ENCODE assay signal across 35 mouse cellular contexts in the genomic region with DNA sequence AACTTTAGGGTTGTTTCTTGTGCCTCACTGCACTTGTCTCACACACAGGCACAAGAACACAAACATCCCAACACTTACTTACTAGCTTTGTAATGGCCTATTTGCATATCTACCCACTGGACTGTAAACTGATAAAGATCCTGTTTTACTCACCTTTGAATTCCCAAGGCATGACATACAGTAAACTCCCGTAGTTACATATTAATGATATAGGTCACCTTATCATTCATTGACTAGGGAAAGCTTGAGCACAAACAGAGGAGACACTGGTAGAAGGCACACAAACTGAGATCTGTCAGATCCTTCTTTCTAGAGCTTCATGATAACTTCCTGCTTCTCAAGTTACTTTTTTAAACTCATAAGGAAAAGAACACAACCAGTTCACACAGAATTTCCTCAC. TPM values are rescaled to one million over a fixed set of nuclear protein-coding genes. Genes with fewer than 3 reads are reported as not detected.
A peak's percentile ranks its signal among the peaks of the same experiment; 100 is the strongest.
DNase-seq lines count a peak whose midpoint lies in the region; ATAC-seq and TF ChIP-seq lines count a peak whose summit lies in the region.
"Had no signal": no experiment of that assay in that cellular context is flagged by ENCODE, and none has a peak within 500 bp of the region (broad histone marks: within the 10 kb centered on the region; RNA-seq: fewer than 3 reads in every experiment).

No protein-coding gene starts in this region.

- WGBS in kidney, embryonic 15.5 days: 58% methylated on average over 1 of the region's 1 CpGs
- WGBS in kidney, adult 2 months: 19% methylated on average over 1 of the region's 1 CpGs
- WGBS in stomach, embryonic 16.5 days: 58% methylated on average over 1 of the region's 1 CpGs
- WGBS in stomach, postnatal 0 days: 62% methylated on average over 1 of the region's 1 CpGs
- 58% methylated on average over 1 of the region's 1 CpGs for WGBS in liver, embryonic 15.5 days (ENCODE audit: insufficient replicate concordance)
- 96% methylated on average over 1 of the region's 1 CpGs for WGBS in hindbrain, embryonic 11.5 days

- no peak for DNase-seq in kidney, adult 2 months
- DNase-seq in stomach, postnatal 0 days (ENCODE audit: low spot score): no peak
- no peak for DNase-seq in left cerebral cortex, postnatal 10 days (ENCODE audit: extremely low spot score in 1 of 2, low spot score in 2 of 2)
- no peak for DNase-seq in hindbrain, embryonic 11.5 days (ENCODE audit: low spot score)
- DNase-seq: adrenal gland, postnatal 14 days; cerebellum, adult 11 months; cerebellum, adult 9-10 months; embryo, embryonic 11 days; gastrocnemius, adult 2 months; gastrocnemius, postnatal 36 days; heart, adult 2 months; kidney, postnatal 4 days; lung, adult 18-20 months; lung, postnatal 4 days; right cerebral cortex, adult 18-20 months had no signal

- H3K4me1 ChIP-seq in kidney, embryonic 15.5 days: peaks cover 33% of the 10 kb centered on the region
- H3K4me1 ChIP-seq in kidney, adult 2 months (ENCODE audit: control insufficient read depth, insufficient read depth, low read length): peaks cover 2% of the 10 kb centered on the region; the same call in 1 of the 2 replicates
- peaks cover 14% of the 10 kb centered on the region for H3K4me1 ChIP-seq in stomach, embryonic 16.5 days (ENCODE audit: control insufficient read depth, insufficient read depth, low read length)
- peaks cover 7% of the 10 kb centered on the region; the same call in 1 of the 2 replicates for H3K4me1 ChIP-seq in stomach, postnatal 0 days (replicated peaks; ENCODE audit: control insufficient read depth, insufficient read depth)
- H3K4me1 ChIP-seq in liver, embryonic 15.5 days (replicated peaks): peaks cover 49% of the 10 kb centered on the region
- peaks cover 4% of the 10 kb centered on the region; the same call in 1 of the 2 replicates for H3K4me1 ChIP-seq in hindbrain, embryonic 11.5 days (replicated peaks; ENCODE audit: control insufficient read depth, insufficient read depth, low read length)

- no peak for TF ChIP-seq POLR2A in kidney, adult 2 months (IDR thresholded peaks at IDR 0.05; ENCODE audit: low read depth, low read length)

- no peak for TF ChIP-seq EP300 in stomach, postnatal 0 days (optimal IDR thresholded peaks at IDR 0.05)

- no peak overlapping the region for H3K4me3 ChIP-seq in kidney, embryonic 15.5 days (replicated peaks)
- H3K4me3 ChIP-seq in kidney, adult 2 months (ENCODE audit: insufficient read depth, low read depth, low read length): no peak overlapping the region
- no peak overlapping the region for H3K4me3 ChIP-seq in stomach, embryonic 16.5 days (replicated peaks; ENCODE audit: low read length)
- H3K4me3 ChIP-seq in stomach, postnatal 0 days (ENCODE audit: low read depth, low read length): no peak overlapping the region
- no peak overlapping the region for H3K4me3 ChIP-seq in liver, embryonic 15.5 days (replicated peaks)
- no peak overlapping the region for H3K4me3 ChIP-seq in hindbrain, embryonic 11.5 days (ENCODE audit: low read depth, low read length)
- H3K4me3 ChIP-seq: embryonic facial prominence, embryonic 12.5 days; gastrocnemius, adult 2 months; heart, adult 2 months; heart, embryonic 12.5 days; hindbrain, embryonic 15.5 days; megakaryocyte, embryonic 14.5 days; midbrain, embryonic 12.5 days; myocyte; neural tube, embryonic 12.5 days had no signal

- H3K9ac ChIP-seq in kidney, embryonic 15.5 days: no peak overlapping the region
- no peak overlapping the region for H3K9ac ChIP-seq in stomach, embryonic 16.5 days (ENCODE audit: low read length)
- no peak overlapping the region for H3K9ac ChIP-seq in stomach, postnatal 0 days (ENCODE audit: low read length)
- no peak overlapping the region for H3K9ac ChIP-seq in liver, embryonic 15.5 days
- H3K9ac ChIP-seq in hindbrain, embryonic 11.5 days (ENCODE audit: low read depth, low read length): no peak overlapping the region
- H3K9ac ChIP-seq: embryonic facial prominence, embryonic 12.5 days; heart, embryonic 12.5 days; hindbrain, embryonic 15.5 days; midbrain, embryonic 12.5 days; neural tube, embryonic 12.5 days had no signal

- peak overlapping the region; percentile 34; the same call in 1 of the 2 replicates for H3K27ac ChIP-seq in kidney, embryonic 15.5 days
- H3K27ac ChIP-seq in kidney, adult 2 months (ENCODE audit: insufficient read depth, low read depth, low read length): no peak overlapping the region
- H3K27ac ChIP-seq in stomach, embryonic 16.5 days (ENCODE audit: low read length): 0 out of 2 replicates have a peak overlapping the region, but pooled peaks have one; percentile 5
- H3K27ac ChIP-seq in stomach, postnatal 0 days (replicated peaks): no peak overlapping the region
- H3K27ac ChIP-seq in liver, embryonic 15.5 days (replicated peaks): no peak overlapping the region; the same call in 1 of the 2 replicates
- H3K27ac ChIP-seq in hindbrain, embryonic 11.5 days (ENCODE audit: low read depth, low read length): no peak overlapping the region
- H3K27ac ChIP-seq: embryonic facial prominence, embryonic 12.5 days; gastrocnemius, adult 2 months; heart, adult 2 months; hindbrain, embryonic 15.5 days; midbrain, embryonic 12.5 days; neural tube, embryonic 12.5 days had no signal

- TF ChIP-seq CTCF in kidney, adult 2 months (conservative IDR thresholded peaks at IDR 0.05; ENCODE audit: insufficient read depth, insufficient read length, low read depth, low read length): no peak
- TF ChIP-seq CTCF in stomach, postnatal 0 days (IDR thresholded peaks at IDR 0.05; ENCODE audit: low read depth): no peak

- H3K9me3 ChIP-seq in kidney, embryonic 15.5 days (replicated peaks): no peaks in the 10 kb centered on the region
- no peaks in the 10 kb centered on the region for H3K9me3 ChIP-seq in stomach, embryonic 16.5 days (replicated peaks; ENCODE audit: control insufficient read depth, low read length)
- no peaks in the 10 kb centered on the region for H3K9me3 ChIP-seq in stomach, postnatal 0 days (ENCODE audit: control insufficient read depth, low read length)
- H3K9me3 ChIP-seq in liver, embryonic 15.5 days (replicated peaks): no peaks in the 10 kb centered on the region
- H3K9me3 ChIP-seq in hindbrain, embryonic 11.5 days (ENCODE audit: control insufficient read depth, low read length): no peaks in the 10 kb centered on the region
- H3K9me3 ChIP-seq: embryonic facial prominence, embryonic 12.5 days; heart, embryonic 12.5 days; hindbrain, embryonic 15.5 days; megakaryocyte, embryonic 14.5 days; midbrain, embryonic 12.5 days; neural tube, embryonic 12.5 days had no signal

- no peaks in the 10 kb centered on the region for H3K27me3 ChIP-seq in kidney, embryonic 15.5 days
- H3K27me3 ChIP-seq in kidney, adult 2 months (replicated peaks; ENCODE audit: control insufficient read depth, insufficient read depth, low read length): no peaks in the 10 kb centered on the region
- H3K27me3 ChIP-seq in stomach, embryonic 16.5 days (ENCODE audit: control insufficient read depth, insufficient read depth, low read length): no peaks in the 10 kb centered on the region
- no peaks in the 10 kb centered on the region for H3K27me3 ChIP-seq in stomach, postnatal 0 days (ENCODE audit: control insufficient read depth, insufficient read depth, low read length)
- no peaks in the 10 kb centered on the region for H3K27me3 ChIP-seq in liver, embryonic 15.5 days
- no peaks in the 10 kb centered on the region for H3K27me3 ChIP-seq in hindbrain, embryonic 11.5 days (ENCODE audit: control insufficient read depth, insufficient read depth, low read length)
- H3K27me3 ChIP-seq: embryonic facial prominence, embryonic 12.5 days; heart, embryonic 12.5 days; hindbrain, embryonic 15.5 days; megakaryocyte, embryonic 14.5 days; midbrain, embryonic 12.5 days; neural tube, embryonic 12.5 days had no signal

- H3K4me2 ChIP-seq in kidney, embryonic 15.5 days: 0 out of 2 replicates have a peak overlapping the region, but pooled peaks have one; percentile 2
- H3K4me2 ChIP-seq in stomach, embryonic 16.5 days (ENCODE audit: low read depth, low read length): no peak overlapping the region
- no peak overlapping the region for H3K4me2 ChIP-seq in stomach, postnatal 0 days (replicated peaks; ENCODE audit: low read depth)
- peak overlapping the region; percentile 16 for H3K4me2 ChIP-seq in liver, embryonic 15.5 days
- no peak overlapping the region for H3K4me2 ChIP-seq in hindbrain, embryonic 11.5 days (replicated peaks; ENCODE audit: low read depth, low read length)
- H3K4me2 ChIP-seq: embryonic facial prominence, embryonic 12.5 days; heart, embryonic 12.5 days; hindbrain, embryonic 15.5 days; midbrain, embryonic 12.5 days; neural tube, embryonic 12.5 days had no signal

- H3K36me3 ChIP-seq in kidney, embryonic 15.5 days: peaks cover 27% of the 10 kb centered on the region
- H3K36me3 ChIP-seq in kidney, adult 2 months (ENCODE audit: control insufficient read depth, insufficient read depth, low read length): no peaks in the 10 kb centered on the region
- no peaks in the 10 kb centered on the region for H3K36me3 ChIP-seq in stomach, embryonic 16.5 days (ENCODE audit: control insufficient read depth, insufficient read depth, low read length)
- H3K36me3 ChIP-seq in stomach, postnatal 0 days (ENCODE audit: control insufficient read depth, insufficient read depth, low read length): no peaks in the 10 kb centered on the region
- H3K36me3 ChIP-seq in liver, embryonic 15.5 days (replicated peaks): peaks cover 19% of the 10 kb centered on the region
- no peaks in the 10 kb centered on the region for H3K36me3 ChIP-seq in hindbrain, embryonic 11.5 days (ENCODE audit: control insufficient read depth, insufficient read depth, low read length)
- H3K36me3 ChIP-seq: hindbrain, embryonic 15.5 days had no signal

- no peak for ATAC-seq in kidney, embryonic 15.5 days (replicated peaks; ENCODE audit: low FRiP score)
- no peak for ATAC-seq in stomach, embryonic 16.5 days (ENCODE audit: insufficient read depth, low FRiP score)
- no peak for ATAC-seq in stomach, postnatal 0 days (ENCODE audit: low FRiP score, low TSS enrichment)
- ATAC-seq in liver, embryonic 15.5 days (ENCODE audit: insufficient read depth): no peak
- ATAC-seq in hindbrain, embryonic 11.5 days (ENCODE audit: low FRiP score): no peak
- ATAC-seq: forebrain, embryonic 14.5 days; inflammation-experienced regulatory T-cells, adult 6 months; lung, postnatal 0 days had no signal

- intact Hi-C loops in left cerebral cortex, postnatal 10 days (cut with DNase I): no loop called here

RNA-seq across cellular contexts. Expression of gene Rnf121, which starts 3.1 kb away (rescaled TPM):
- polyA plus RNA-seq in kidney, embryonic 15.5 days (2015; fragmentation: Nextera tagmentation; extraction: Ambion mirVana): 28.3 and 28.4 TPM in 2 replicates
- 42.7 and 43.8 TPM in 2 replicates for polyA plus RNA-seq in kidney, adult 2 months (2012; rRNA removed)
- 27.0 and 31.7 TPM in 2 replicates for polyA plus RNA-seq in stomach, embryonic 16.5 days (2015; fragmentation: Nextera tagmentation; extraction: Ambion mirVana)
- 18.0 and 18.7 TPM in 2 replicates for polyA plus RNA-seq in stomach, postnatal 0 days (2015; fragmentation: Nextera tagmentation; extraction: Ambion mirVana)
- 11.5 and 14.4 TPM in 2 replicates for polyA plus RNA-seq in liver, embryonic 15.5 days (2015; fragmentation: Nextera tagmentation; extraction: Ambion mirVana)
- total RNA-seq in left cerebral cortex, postnatal 10 days (2021): 10 to 100 TPM; 39.1 to 44.4 TPM
- 27.1 and 29.8 TPM in 2 replicates for polyA plus RNA-seq in hindbrain, embryonic 11.5 days (2014; fragmentation: Nextera tagmentation; extraction: Ambion mirVana)

RNA-seq across cellular contexts. Expression of gene Xndc1, which starts 3.1 kb away (rescaled TPM):
- 33.9 and 39.0 TPM in 2 replicates for polyA plus RNA-seq in kidney, embryonic 15.5 days (2015; fragmentation: Nextera tagmentation; extraction: Ambion mirVana)
- 12.3 and 13.2 TPM in 2 replicates for polyA plus RNA-seq in kidney, adult 2 months (2012; rRNA removed)
- 28.2 and 28.9 TPM in 2 replicates for polyA plus RNA-seq in stomach, embryonic 16.5 days (2015; fragmentation: Nextera tagmentation; extraction: Ambion mirVana)
- polyA plus RNA-seq in stomach, postnatal 0 days (2015; fragmentation: Nextera tagmentation; extraction: Ambion mirVana): 7.8 and 8.9 TPM in 2 replicates
- 11.4 and 13.3 TPM in 2 replicates for polyA plus RNA-seq in liver, embryonic 15.5 days (2015; fragmentation: Nextera tagmentation; extraction: Ambion mirVana)
- total RNA-seq in left cerebral cortex, postnatal 10 days (2021): 10 to 100 TPM; 24.6 to 25.0 TPM
- polyA plus RNA-seq in hindbrain, embryonic 11.5 days (2014; fragmentation: Nextera tagmentation; extraction: Ambion mirVana): 19.5 and 23.3 TPM in 2 replicates

RNA-seq across cellular contexts. Expression of gene Xntrpc, which starts 3.3 kb away (rescaled TPM):
- 1.6 and 1.7 TPM in 2 replicates for polyA plus RNA-seq in kidney, embryonic 15.5 days (2015; fragmentation: Nextera tagmentation; extraction: Ambion mirVana)
- polyA plus RNA-seq in kidney, adult 2 months (2012; rRNA removed): 1.8 and 2.5 TPM in 2 replicates
- 0.84 and 1.1 TPM in 2 replicates for polyA plus RNA-seq in stomach, embryonic 16.5 days (2015; fragmentation: Nextera tagmentation; extraction: Ambion mirVana)
- polyA plus RNA-seq in stomach, postnatal 0 days (2015; fragmentation: Nextera tagmentation; extraction: Ambion mirVana): 0.25 and 0.27 TPM in 2 replicates
- 0.30 TPM in 1 of 2 replicates, not detected in the other for polyA plus RNA-seq in liver, embryonic 15.5 days (2015; fragmentation: Nextera tagmentation; extraction: Ambion mirVana)
- total RNA-seq in left cerebral cortex, postnatal 10 days (2021): 1 to 10 TPM; 1.1 to 1.8 TPM
- polyA plus RNA-seq in hindbrain, embryonic 11.5 days (2014; fragmentation: Nextera tagmentation; extraction: Ambion mirVana): 1.0 and 2.0 TPM in 2 replicates

RNA-seq across cellular contexts. Expression of gene Trpc2, which starts 20.7 kb away (rescaled TPM):
- polyA plus RNA-seq in kidney, embryonic 15.5 days (2015; fragmentation: Nextera tagmentation; extraction: Ambion mirVana): not detected in 2 replicates
- not detected in 2 replicates for polyA plus RNA-seq in kidney, adult 2 months (2012; rRNA removed)
- not detected in 2 replicates for polyA plus RNA-seq in stomach, embryonic 16.5 days (2015; fragmentation: Nextera tagmentation; extraction: Ambion mirVana)
- polyA plus RNA-seq in stomach, postnatal 0 days (2015; fragmentation: Nextera tagmentation; extraction: Ambion mirVana): 0.11 TPM in 1 of 2 replicates, not detected in the other
- 0.36 TPM in 1 of 2 replicates, not detected in the other for polyA plus RNA-seq in liver, embryonic 15.5 days (2015; fragmentation: Nextera tagmentation; extraction: Ambion mirVana)
- total RNA-seq in left cerebral cortex, postnatal 10 days (2021): under 1 TPM in 1 of 2 experiments, not detected in 1; 0.73 TPM
- polyA plus RNA-seq in hindbrain, embryonic 11.5 days (2014; fragmentation: Nextera tagmentation; extraction: Ambion mirVana): 0.28 and 0.42 TPM in 2 replicates
- total RNA-seq: adrenal gland, postnatal 14 days; hematopoietic stem cell, adult 5-6 weeks; midbrain, postnatal 0 days had no signal
- polyA plus RNA-seq: forebrain, embryonic 14.5 days; heart, postnatal 0 days; hindbrain, embryonic 15.5 days; kidney, embryonic 14.5 days; limb, embryonic 11.5 days; lung, postnatal 0 days; midbrain, embryonic 12.5 days; midbrain, postnatal 0 days; myocyte; testis, adult 2 months had no signal

RNA-seq across cellular contexts. Expression of gene Art1, which starts 39.3 kb away (rescaled TPM):
- 2.4 and 3.4 TPM in 2 replicates for polyA plus RNA-seq in kidney, embryonic 15.5 days (2015; fragmentation: Nextera tagmentation; extraction: Ambion mirVana)
- 0.08 and 3.8 TPM in 2 replicates for polyA plus RNA-seq in kidney, adult 2 months (2012; rRNA removed)
- 0.36 and 7.1 TPM in 2 replicates for polyA plus RNA-seq in stomach, embryonic 16.5 days (2015; fragmentation: Nextera tagmentation; extraction: Ambion mirVana)
- polyA plus RNA-seq in stomach, postnatal 0 days (2015; fragmentation: Nextera tagmentation; extraction: Ambion mirVana): 0.25 and 0.38 TPM in 2 replicates
- 0.77 and 1.6 TPM in 2 replicates for polyA plus RNA-seq in liver, embryonic 15.5 days (2015; fragmentation: Nextera tagmentation; extraction: Ambion mirVana)
- total RNA-seq in left cerebral cortex, postnatal 10 days (2021): not detected
- 0.88 and 0.96 TPM in 2 replicates for polyA plus RNA-seq in hindbrain, embryonic 11.5 days (2014; fragmentation: Nextera tagmentation; extraction: Ambion mirVana)
- total RNA-seq: adrenal gland, postnatal 14 days; left cerebral cortex, postnatal 14 days had no signal
- polyA plus RNA-seq: inflammation-experienced regulatory T-cells, adult 6 months had no signal

Comparison
In these comparisons a context has a peak if more than half of its experiments do, and no peak if none do; other contexts are left out.
1. H3K27ac ChIP-seq: peak in kidney, embryonic 15.5 days (single experiment) and stomach, embryonic 16.5 days (single experiment); none in kidney, adult 2 months (single experiment), stomach, postnatal 0 days (single experiment), liver, embryonic 15.5 days (single experiment) and hindbrain, embryonic 11.5 days (single experiment).
2. H3K4me2 ChIP-seq: peak in kidney, embryonic 15.5 days (single experiment) and liver, embryonic 15.5 days (single experiment); none in stomach, embryonic 16.5 days (single experiment), stomach, postnatal 0 days (single experiment) and hindbrain, embryonic 11.5 days (single experiment).